Mouse (Mus musculus) right cerebral cortex, postnatal 14 days (tissue): ENCODE results near the gene Iqgap2.

Experiments used
- DNase-seq: peaks from one replicate; pipeline ENCODE4 v3.0.0; 2022

Gene Iqgap2

DNA sequence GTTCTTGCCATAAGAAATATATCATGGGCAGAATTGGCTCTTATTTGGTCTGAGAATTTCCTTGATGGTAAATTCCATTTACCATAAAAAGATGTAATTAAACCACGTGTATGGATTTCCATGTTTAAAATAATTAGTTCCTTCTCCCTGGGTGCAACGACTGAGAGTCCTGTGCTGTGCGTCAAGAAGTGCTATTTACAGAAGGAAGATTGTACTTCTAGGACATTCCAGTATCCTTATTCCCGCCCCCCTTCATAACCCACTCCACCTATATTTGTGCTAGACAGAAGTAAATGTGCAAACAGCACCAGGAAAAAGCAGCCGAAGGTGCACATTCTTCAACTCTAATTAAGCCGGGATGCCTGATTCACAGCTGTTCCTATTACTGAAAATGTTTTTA is 65.5 kb downstream of the Iqgap2 start:
- no peak for DNase-seq

DNA sequence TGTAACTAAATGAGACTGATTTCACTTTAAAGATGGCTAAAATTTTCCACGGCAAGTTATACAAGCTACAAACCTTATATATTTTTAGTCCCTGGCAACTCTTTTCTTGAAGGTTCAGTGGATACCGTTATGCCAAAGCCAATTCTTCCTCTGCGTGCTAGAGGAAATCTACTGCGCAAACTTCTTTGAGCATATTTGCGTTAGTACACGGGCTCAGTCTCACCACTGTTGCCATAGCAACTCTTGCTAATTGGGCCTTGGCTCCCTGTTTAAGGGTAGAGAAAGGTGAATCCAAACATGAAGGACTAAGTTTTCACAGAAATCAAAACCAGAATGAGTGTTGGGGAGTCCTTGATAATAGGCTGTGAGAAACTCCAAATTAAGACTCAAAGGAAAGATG is 68.8 kb downstream of the Iqgap2 start:
- DNase-seq, result no peak

DNA sequence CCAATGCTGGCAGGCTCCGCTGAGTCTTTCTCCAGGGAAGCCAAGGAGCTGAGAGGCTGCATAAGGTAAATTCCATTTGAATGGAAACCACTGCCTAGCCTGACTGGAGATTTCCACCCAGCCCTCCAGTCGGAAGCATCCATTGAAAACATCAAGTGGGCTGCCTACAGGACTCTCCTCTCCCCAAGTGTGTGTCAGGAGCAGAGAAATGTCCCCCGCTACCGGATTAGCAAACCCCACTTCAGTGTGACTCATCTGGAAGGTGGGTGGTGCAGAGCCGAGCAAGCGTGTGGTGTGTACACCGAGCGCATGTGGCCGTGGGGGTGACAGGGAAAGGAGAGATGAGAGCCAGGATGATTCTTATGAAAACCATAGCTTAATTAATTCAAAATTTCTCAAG is 71.7 kb downstream of the Iqgap2 start:
- peak; percentile 40 for DNase-seq

DNA sequence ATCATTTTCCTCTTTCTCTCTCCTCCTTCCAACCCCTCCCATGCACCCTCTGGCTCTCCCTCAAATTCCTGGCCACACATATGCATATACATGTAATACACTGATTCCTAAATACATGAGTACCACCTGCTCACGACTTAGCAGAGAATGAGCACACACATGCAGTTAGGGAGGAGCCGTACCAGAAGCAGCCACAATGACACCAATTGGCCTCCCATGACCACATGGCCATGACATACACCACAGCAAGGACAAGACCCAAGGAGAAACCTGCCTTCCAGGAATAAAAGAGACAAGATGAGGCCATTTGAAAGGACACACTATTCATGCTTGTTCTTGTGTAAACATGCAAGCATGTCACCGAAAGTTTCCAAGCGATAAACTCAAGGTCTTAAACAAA is 72.8 kb downstream of the Iqgap2 start:
- no peak for DNase-seq

DNA sequence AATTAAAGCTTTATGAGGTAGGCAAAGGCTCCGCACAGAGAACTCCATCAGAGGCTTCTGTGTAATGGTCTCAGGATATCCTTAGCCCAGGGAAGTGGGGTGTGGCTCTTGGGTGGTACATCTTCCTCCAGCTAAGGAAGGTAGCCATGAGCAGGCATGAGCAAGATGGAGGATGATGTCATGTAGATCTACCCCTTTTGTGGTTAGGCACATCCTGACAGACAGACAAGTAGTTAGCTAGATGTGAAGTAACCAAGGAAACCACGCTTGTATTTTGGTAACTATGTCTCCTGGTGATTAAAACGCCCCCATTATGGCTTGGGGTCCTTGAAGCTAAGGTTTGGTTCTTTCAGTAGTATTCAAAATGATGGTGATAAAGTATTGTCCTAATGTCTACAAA is 78.1 kb downstream of the Iqgap2 start:
- DNase-seq, result no peak

DNA sequence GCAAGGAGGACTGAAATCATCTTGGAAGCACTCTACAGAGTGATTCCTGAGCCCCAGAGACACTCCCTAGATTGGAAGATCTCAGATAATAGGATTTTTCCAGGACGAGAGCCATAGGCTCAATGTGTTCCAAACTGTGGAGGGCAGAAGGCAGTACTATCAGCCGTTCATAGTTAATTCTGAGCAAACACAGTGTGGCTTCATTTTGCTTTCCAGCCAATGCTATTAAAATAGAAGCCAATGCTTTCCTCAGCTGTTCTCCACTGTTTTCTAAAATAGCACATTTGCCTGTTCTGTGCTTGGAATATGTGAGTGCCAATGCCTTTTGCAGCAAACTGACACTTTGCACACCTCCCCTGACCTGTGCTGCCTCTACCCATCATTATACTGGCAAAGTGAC is 80.9 kb downstream of the Iqgap2 start:
- no peak for DNase-seq

DNA sequence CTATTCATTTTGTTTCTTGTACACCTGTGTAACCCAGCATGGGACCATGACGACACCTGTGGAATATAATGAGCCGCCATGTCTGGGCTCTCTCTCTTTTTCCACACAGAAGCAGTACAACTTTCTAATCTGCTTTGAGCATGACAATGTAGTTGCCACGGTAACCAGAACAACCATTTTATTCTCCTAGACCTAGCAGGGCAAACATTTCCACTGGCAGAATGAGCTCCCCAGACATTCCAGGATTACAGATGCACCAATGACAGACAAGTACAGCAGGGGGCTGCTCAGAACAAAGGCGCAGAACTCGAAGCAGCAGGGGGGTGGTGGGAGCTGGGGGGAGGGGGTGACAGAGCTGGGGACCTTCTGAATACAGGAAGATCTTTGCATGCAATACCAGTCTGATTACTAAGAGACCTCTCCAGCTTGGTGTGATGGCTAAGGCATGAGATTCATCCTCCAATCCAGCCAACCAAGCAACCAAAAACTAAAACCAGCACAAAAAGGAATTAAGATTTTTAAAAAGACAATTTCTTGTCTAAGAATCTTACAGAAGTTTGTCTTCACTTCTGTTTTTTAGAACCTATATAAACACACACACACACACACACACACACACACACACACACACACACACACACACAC is 84.5 kb downstream of the Iqgap2 start:
- no peak for DNase-seq

DNA sequence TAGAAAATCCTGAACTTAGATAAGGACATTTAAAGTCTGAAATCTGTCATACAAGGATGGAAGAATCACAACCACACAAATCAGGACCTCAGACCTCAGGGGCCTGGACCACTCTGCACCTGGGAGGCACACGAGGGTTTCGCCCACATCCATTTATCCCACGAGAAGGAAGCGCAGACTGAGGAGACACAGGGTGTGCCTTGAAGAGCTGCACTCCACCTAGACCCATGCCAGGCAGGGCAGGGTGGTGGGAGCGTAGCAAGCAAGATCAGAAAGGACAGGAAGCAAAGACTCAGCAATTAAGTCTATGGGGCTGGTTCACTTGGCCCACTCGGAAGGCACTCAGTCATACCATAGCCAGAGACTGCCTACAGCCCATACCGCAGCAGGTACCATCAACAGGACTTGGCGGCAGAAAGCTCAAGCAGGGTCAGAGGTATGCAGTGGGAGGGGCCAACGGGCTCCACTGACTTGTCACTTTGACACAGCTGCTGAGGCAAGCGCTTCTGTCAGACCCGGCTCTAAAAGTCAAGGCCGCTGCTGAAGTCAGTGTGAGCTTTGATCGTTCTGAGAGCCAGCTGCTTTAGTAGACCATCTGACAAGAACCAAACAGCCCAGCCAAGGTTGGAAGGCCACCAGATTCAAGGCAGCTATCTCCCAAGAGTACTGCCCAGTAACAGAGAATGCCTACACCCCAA is 86.1 kb downstream of the Iqgap2 start:
- no peak for DNase-seq

DNA sequence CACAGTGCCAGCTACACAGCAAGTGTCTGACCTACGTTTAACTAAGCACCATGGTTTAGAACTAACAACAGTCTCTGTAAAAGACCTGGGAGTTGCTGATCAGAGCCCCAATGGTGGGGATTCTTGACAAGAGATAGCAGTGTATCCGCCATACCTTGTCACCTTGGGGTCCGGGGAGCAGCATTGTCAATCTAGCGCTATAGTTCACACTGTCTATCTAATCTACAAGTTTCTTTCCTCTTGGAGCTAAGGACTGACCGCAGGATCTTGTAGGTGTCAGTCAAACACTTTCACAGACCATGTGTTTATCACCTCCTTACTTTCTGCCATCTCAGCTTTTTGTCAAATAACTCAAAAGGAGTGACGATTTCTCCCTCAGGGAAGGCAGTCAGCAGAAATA is 87.6 kb downstream of the Iqgap2 start:
- no peak for DNase-seq

DNA sequence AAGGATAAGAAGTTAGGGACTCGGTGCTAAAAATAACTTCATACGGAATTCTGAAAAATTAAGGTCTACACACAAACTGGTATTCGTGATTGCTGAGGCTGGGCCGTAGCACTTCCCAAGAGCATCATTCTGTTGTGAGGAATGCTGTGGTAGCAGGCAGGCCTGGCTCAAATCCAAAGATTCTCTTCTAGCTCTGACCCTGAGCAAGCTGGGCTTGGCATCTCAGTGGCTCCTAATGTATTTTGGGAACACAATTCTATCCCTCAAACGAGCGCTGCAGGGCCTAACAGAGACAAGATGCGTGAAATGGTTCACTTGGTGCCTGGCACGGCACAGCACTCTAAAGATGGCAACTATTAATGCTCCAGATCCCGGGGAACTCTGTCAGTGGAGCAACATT is 90.8 kb downstream of the Iqgap2 start:
- no peak for DNase-seq

DNA sequence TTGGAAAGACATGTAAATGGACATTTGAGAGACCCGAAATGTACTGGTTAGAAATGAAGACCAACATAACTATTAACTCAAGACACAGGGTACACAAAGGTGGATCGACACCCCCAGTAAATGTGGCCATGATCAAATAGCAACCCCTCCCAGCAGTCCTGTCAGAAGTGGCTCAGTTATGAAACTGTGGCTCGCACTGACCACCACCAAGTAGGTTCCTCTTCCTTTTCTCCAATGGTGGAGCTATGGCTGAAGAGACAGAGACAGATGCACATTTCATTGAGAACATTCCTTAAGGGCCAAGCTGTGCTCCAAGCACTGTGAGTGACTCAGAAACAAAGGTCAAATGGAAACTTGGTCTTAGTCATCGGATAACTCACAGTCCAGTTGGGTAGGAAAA is 92.4 kb downstream of the Iqgap2 start:
- DNase-seq, result no peak

DNA sequence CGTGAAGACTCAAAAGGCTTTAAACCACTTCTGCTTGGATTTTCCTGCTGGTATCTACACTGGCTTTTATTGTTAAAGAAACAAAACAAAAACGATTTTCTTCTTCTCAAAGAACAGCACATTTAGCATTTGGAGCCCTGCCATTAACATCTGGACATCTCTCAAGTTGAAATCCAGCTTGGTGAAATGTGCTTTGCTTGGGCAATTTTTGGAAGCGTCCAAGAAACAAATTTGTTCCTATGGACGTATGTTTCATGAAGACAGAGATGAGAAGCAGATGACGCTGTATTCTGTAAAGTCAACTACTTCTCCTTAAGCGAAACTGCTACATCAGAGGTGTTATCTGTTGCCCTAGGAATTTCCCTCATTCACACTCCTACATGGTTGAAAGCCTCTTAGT is 93.0 kb downstream of the Iqgap2 start:
- DNase-seq, result no peak

DNA sequence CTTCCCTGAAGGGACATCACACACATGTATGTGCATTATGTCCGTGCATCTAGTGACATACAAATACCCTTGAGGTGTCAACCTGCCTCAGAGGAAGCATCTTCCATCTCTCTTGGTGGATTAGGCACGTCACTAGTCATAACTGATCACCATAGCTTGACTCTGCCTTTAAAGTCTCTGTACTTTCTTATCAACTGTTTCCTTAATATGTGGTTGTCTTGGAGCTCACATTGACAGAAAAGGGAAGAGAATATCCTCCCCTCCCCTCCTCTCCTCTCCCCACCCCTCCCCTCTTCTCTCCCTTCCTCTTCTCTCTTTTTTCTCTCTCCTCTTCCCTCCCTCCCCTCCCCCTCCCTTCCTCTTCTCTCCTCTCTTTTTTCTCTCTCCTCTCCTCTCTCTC is 94.2 kb downstream of the Iqgap2 start:
- DNase-seq, result no peak

DNA sequence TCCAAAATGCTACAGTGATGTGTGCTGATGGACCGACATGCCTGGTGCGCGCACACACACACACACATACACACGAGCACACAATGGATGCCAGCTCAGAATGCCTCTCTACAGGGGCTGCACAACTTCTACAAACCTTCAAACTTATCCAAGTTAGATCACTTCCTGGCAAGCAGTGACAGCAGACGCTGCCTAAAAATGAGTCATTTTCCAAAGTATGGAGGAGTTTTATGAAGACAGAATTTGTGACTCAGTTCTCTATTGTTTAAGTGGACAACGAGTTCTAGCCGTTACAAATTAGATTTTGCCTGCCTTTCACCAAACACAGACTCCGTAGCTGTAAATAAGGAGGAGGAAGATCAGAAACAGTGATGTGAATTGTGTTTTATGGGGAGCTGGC is 97.4 kb downstream of the Iqgap2 start:
- no peak for DNase-seq

DNA sequence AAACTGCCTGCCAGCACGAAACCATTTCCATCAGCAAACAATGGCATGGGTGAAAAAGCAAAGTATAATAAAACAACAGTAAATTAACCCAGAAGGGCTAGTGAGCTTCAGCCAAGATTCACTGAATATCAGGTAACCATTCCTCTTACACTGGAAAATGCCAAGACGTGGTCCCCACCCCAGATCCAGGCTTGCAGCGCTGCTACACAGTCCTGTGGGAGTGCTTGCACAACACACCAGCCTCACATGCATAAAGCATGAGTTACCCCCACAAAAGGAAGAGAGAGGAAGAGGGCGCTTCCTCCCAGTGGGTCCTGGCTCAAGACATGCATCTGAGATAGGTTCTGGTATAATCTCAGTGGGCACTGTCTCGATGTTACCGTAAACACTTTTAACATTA is 100.8 kb downstream of the Iqgap2 start:
- DNase-seq, result no peak

DNA sequence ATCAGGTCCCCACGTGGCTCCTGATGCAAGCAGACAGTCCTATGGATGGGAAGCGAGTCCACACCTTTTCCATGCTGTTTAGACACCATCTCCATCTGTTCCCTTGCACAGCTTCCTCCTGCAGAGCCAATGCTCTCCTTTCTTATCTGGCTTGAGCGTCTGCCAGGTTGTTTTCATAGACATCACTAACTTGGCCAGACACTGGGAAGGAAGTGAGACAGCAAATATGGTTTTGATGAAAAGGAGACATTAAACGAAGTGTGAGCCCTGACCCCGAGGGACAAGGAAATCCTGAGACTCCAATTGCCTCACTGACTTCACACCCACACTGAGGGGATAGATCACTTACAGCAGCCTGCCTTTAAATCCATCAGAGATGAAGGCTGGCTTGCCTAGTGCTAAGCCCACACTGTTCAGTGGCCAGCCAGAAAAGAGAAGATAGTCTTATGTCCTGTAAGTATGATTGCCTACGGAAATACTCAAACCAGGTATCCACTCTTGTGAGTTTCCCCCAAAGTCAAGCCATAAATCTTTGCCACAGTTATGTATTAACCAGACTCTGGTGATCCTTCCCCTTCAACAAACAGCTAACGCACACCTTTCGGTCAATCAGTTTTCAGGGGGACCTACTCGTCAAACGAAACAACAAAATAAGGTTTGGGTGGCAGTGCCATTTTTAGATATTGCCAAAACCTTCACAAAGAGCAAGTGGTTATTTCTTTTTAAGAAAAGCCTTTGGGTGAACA is 102.9 kb downstream of the Iqgap2 start:
- DNase-seq, result peak; percentile 27

DNA sequence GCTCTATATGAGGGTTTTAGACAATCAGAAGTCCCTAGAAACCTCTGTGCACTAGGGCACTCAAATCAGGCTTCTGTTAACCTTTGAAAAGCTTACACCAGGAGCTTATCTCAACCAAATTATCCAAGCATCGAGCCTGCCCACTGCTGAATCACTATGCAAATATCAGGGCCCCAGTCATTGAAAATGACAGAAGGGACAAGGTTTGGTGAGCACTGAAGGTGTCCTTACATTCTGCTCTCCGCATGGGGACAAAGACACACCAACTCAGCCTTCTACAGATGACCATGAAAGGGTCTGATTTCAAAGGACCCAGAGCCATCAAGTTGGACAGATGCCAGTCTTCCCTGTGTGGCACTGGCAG is 108.8 kb downstream of the Iqgap2 start:
- no peak for DNase-seq

DNA sequence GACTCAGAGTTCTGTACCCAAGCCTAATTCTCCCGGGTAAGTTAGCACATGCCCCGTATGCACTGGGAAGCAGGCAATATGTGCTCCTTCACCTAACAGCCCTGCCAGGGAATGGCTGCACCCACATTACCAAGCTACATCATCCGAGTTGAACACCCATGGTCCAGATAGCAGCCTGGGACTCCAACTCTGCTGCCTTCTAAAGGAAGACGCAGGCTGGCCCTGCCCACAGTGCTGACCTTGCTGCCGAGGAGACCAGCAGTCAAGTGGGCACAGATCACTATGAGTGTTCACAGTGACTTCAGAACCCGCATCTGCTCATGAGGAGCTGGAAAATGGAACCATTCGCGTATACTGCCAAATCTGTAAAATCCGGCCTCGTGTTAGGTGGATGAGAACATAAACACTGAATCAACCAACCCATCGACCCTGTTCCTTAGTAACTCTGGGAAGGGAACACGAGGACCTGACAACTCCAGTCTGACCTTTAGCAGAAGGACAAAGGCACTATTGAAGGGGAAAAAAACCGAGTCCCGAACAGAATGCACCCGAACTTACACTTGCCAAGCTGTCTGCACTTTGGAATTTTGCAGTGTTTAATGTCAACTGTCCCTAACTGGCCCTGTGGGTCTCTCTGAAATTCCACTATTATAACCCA is 109.3 kb downstream of the Iqgap2 start:
- no peak for DNase-seq

DNA sequence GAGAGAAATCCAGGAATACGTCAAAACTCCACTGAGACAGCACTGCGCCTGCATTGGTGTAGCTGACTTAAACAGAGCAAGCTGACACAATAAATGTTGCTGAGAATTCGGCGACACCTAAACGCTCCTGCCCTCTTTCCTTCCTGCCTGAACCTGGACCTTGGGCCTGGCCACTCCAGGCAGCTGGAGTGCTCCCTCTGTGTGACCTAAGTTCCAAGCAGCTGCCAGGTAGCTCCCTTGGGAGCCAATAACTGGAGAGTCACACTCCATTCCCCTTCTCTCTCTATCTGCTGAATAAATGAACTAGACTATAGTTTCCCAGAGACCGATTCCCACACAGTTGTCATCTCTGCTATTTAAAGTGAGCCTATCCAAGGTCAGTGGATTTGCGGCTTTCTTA is 111.7 kb downstream of the Iqgap2 start:
- DNase-seq, result no peak

DNA sequence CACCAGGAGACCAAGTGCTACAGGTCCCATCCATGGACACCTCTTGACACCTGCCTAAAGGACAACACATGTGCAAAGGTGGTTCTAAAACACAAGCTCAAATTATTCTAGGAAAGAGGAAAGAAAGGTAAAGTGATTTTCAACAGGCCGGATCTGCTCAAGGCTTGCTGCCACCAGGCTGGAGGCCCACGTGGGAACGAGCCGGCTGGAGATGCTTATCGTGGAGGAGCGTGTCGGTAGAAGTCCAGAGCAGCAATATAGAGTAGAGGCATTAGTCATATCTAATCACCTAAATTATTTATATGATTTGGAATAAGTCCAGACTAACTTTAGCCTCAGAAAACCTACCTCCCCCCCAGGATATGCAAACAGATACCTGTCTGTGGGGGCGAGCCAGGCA is 112.5 kb downstream of the Iqgap2 start:
- DNase-seq, result no peak

DNA sequence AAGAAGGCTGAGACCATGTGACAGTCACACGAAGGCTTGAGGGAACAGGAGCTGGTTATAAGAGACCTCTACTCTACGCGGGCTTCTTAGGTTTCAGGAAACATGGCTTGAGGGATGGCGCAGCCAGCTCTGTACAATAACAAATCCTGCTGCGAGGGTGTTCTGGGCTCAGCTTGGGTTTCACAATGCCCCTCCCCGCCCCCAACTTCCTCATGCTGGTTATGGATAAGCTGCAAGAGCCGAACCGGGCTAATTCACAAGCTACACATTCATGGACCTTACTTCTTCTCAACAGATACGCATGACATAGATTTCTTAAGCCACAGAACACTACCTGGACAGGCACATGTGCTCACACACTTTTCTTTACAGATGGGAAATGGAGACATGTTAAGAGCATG is 113.0 kb downstream of the Iqgap2 start:
- DNase-seq, result no peak

DNA sequence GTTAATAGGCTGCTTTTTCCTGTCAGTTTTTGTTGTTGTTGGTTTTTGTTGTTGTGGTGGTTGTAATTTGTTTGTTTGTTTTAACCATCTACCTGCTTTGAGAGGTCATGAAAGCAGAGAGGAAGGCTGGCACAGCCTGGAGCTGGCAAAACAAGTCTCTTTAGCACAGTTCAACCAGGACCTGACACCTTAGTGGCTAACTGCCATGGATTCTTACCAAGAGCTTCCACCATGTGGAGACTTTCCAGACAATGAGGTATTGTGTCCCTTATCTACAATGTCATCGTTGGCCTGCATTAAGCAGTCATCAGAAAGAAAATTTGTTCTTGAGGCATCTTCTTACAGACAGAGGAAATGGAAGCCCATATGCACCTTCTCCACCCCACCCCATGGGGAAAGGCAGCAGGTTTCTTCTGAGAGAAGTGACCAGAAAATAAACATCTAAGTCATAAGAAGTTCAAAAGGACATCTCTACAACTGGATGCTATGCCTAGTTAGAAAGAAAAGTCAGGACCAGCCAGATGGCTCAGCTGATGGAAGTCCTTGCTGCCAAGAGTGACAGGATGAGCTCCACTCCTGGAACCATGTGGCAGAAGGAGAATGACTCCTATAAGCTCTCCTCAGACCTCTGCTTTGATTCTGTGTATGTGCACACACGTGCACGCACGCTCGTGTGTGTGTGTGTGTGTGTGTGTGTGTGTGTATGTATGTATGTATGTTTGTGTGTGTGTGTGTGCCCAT is 113.9 kb downstream of the Iqgap2 start:
- DNase-seq, result no peak

DNA sequence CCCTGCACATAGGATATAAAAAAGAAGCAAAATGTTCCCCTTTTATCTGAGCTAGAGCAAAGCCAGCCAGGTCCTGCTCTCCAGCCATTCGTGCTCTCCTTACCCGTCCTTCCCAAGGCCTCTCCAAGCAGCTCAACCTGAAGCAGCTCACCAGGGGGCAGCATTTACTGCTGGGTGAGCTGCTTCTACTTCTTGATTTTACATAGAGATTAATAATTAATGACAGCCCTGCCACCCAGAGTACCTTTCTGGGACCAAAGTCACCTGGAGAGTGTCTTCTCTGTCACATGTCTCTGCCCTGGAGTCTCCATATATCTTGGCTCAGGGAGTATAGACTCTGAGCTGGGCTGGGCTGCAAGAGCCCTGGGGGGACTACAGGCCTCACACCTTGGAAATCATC is 114.5 kb downstream of the Iqgap2 start:
- DNase-seq, result peak; percentile 48
